Mouse (Mus musculus) limb, embryonic 14.5 days (tissue): Measurements from ENCODE around the gene Heatr5a. TPM values are rescaled to one million over a fixed set of nuclear protein-coding genes. Genes with fewer than 3 reads are reported as not detected.
A peak's percentile ranks its signal among the peaks of the same experiment; 100 is the strongest.

Experiments used
- ATAC-seq: fragments of 200-750 bp; cut with Nextera tagmentation; 2 replicates; pipeline ENCODE4 v1.8.0; 2017; ENCODE audit warnings: low read depth, moderate number of reproducible peaks, moderate TSS enrichment; ENCODE audit not compliant: low FRiP score
- DNase-seq: peaks from one replicate; pipeline ENCODE4 v3.0.0-alpha.2; 2015; ENCODE audit warnings: low spot score
- H3K27ac ChIP-seq: fragments of 300-500 bp; sonication (generic); replicated peaks from 2 replicates; pipeline ENCODE4 v1.5.1; 2014; ENCODE audit warnings: low read depth, mild to moderate bottlenecking, low read length, moderate library complexity, mixed read lengths
- H3K27me3 ChIP-seq: fragments of 300-500 bp; sonication (generic); 2 replicates; pipeline ENCODE4 v1.6.1; 2014; ENCODE audit warnings: low read length, mixed read lengths; ENCODE audit not compliant: control insufficient read depth, insufficient read depth
- H3K36me3 ChIP-seq: fragments of 300-500 bp; sonication (generic); 2 replicates; pipeline ENCODE4 v1.6.1; 2014; ENCODE audit warnings: mild to moderate bottlenecking, low read length, moderate library complexity, mixed read lengths; ENCODE audit not compliant: control insufficient read depth, insufficient read depth
- H3K4me1 ChIP-seq: fragments of 300-500 bp; sonication (generic); 2 replicates; pipeline ENCODE4 v1.6.1; 2014; ENCODE audit warnings: antibody characterized with exemption, low read length, mixed read lengths; ENCODE audit not compliant: control insufficient read depth, insufficient read depth
- H3K4me2 ChIP-seq: fragments of 300-500 bp; sonication (generic); replicated peaks from 2 replicates; pipeline ENCODE4 v1.6.1; 2014; ENCODE audit warnings: low read depth, mild to moderate bottlenecking, low read length, moderate library complexity; ENCODE audit not compliant: severe bottlenecking
- H3K4me3 ChIP-seq: fragments of 300-500 bp; sonication (generic); replicated peaks from 2 replicates; pipeline ENCODE4 v1.5.1; 2014; ENCODE audit warnings: low read length
- H3K9ac ChIP-seq: fragments of 300-500 bp; sonication (generic); 2 replicates; pipeline ENCODE4 v1.6.1; 2014; ENCODE audit warnings: mild to moderate bottlenecking, low read depth, low read length, moderate library complexity; ENCODE audit not compliant: severe bottlenecking
- H3K9me3 ChIP-seq: fragments of 300-500 bp; sonication (generic); 2 replicates; pipeline ENCODE4 v1.6.1; 2016; ENCODE audit warnings: low read length; ENCODE audit not compliant: control insufficient read depth
- POLR2A ChIP-seq: fragments of 200-500 bp; IDR thresholded peaks from 2 replicates; pipeline ENCODE4 v1.8.0; 2012; ENCODE audit warnings: inconsistent platforms, mild to moderate bottlenecking, moderate library complexity, borderline replicate concordance; ENCODE audit not compliant: insufficient read depth, insufficient read length; ENCODE audit errors: extremely low read depth
- WGBS: fragments of 180-500 bp; shearing (Covaris S2); extraction: QIAGEN DNeasy Blood & Tissue Kit; methylation state at CpG from one replicate; pipeline ENCODE4 v1.1.7; 2014; 5-methylcytosine and 5-hydroxymethylcytosine counted together
- polyA plus RNA-seq, 2 experiments: library from polyadenylated mRNA; depleted of rRNA in 1 of 2; stranded (reverse) in 1 of 2; unstranded in 1 of 2; fragments of >200 nt; fragmentation: Nextera tagmentation in 1 of 2; extraction: Ambion mirVana in 1 of 2; gene quantifications; 2 replicates each; pipeline versions ENCODE4 v1.2.1 to v1.2.3; 2012 to 2014

Heatr5a gene
- polyA plus RNA-seq, 2 experiments: 14.7 to 24.8 TPM

DNA sequence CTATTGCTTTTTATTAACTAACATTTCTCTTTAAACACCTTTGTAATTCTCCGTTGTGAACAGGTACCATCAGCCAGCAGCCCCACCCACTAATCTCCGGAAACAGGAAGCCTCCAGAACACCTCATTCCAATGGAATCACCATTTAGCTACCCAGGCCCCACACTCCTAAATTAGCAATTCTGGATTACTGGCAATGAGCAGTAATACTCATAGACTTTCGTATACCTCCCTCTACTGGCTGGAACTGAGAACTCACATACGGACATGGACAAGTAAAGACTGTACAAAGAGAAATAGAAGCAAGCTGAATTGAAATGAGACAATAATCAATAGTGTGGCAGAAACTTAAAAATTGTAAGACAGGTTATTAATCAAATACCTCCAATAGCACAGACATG lies 30.4 kb upstream of the Heatr5a start:
- no peak overlapping the region for H3K27ac ChIP-seq
- no peak overlapping the region for H3K4me3 ChIP-seq
- peaks cover 22% of the 10 kb centered on the region for H3K36me3 ChIP-seq
- 29% methylated on average over 4 of the region's 4 CpGs for WGBS
- no peak overlapping the region for H3K4me2 ChIP-seq
- H3K9me3 ChIP-seq: no peaks in the 10 kb centered on the region
- H3K4me1 ChIP-seq: peaks cover 6% of the 10 kb centered on the region
- DNase-seq (peak; percentile 78), ATAC-seq (peak; percentile 54; the same call in 1 of the 2 replicates)
- no peak for TF ChIP-seq POLR2A
- H3K27me3 ChIP-seq: no peaks in the 10 kb centered on the region
- no peak overlapping the region for H3K9ac ChIP-seq

DNA sequence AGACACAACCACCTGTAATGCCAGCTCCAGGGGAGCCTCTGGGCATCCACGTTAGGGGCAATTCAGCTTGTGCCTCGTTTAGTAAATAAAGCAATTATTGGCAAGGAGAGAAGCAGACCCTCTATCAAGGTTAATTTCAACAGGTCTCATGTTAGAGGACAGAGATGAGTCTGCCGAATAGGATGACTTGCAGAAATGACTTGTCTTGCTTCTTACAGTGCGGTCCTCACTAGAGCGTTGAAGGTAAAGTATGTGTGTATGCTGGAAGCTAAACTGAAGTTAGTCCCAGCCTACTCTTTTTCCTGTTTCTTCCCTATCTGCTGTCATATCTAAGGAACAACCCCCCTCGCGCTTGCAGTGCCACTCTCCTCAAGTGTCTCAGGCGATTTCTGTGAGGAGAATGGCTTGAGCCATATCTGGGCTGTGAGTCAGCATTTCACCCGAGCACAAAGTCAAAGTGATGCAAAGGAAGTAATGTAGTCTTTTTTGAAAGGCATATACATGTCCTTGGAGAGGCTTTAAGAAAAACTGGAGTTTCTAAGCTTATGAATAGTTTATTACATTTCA lies 27.3 kb upstream of the Heatr5a start:
- H3K27ac ChIP-seq: no peak overlapping the region
- no peak overlapping the region for H3K4me2 ChIP-seq
- ATAC-seq (no peak), DNase-seq (no peak)
- no peaks in the 10 kb centered on the region for H3K9me3 ChIP-seq
- H3K36me3 ChIP-seq: peaks cover 24% of the 10 kb centered on the region
- 87% methylated on average over 9 of the region's 9 CpGs for WGBS
- no peaks in the 10 kb centered on the region for H3K4me1 ChIP-seq
- no peak for TF ChIP-seq POLR2A
- H3K4me3 ChIP-seq: no peak overlapping the region
- H3K27me3 ChIP-seq: no peaks in the 10 kb centered on the region
- no peak overlapping the region for H3K9ac ChIP-seq

DNA sequence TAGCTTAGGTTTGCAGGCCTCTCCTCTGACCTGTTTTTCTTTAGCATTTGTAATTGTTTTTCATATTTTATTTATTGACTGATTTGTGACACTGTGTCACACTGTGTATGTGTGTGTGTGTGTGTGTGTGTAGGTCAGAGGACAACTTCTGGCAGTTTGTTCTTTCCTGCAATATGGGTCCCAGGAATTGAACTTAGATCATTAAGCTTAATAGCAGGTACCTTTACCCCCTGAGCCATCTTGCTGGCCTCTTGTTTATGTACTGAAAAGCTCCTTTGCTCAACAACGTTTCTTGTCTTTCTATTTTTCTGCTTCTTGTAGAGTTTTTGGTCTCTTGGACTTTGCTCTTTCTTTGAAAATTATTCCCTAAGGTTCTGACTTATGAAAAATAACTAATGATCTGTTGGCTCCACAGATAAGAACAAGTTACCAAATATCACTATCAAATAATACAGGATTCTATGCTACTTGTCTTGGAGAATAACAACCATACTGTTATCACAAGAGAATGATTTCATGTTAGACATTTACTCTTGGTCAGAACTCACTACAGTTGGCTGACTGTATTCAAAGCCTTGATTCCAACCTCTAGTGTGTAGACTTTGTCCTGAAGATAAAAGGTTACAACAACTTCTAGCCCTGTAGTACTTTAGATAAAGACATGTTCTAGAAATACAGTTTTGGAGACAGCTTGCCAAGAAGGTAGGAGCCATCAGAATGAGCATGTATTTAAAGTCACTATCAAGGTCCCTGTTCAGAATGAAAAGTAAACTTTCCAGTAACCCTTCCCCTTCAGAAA lies 24.8 kb upstream of the Heatr5a start:
- Histone ChIP-seq H3K9me3 (no peaks in the 10 kb centered on the region), H3K4me3 (no peak overlapping the region), H3K27ac (no peak overlapping the region), H3K36me3 (peaks cover 24% of the 10 kb centered on the region), H3K9ac (no peak overlapping the region), H3K27me3 (no peaks in the 10 kb centered on the region), H3K4me2 (no peak overlapping the region), H3K4me1 (no peaks in the 10 kb centered on the region)
- no peak for TF ChIP-seq POLR2A
- WGBS: 84% methylated on average over 1 of the region's 1 CpGs
- ATAC-seq: no peak
- DNase-seq: no peak

DNA sequence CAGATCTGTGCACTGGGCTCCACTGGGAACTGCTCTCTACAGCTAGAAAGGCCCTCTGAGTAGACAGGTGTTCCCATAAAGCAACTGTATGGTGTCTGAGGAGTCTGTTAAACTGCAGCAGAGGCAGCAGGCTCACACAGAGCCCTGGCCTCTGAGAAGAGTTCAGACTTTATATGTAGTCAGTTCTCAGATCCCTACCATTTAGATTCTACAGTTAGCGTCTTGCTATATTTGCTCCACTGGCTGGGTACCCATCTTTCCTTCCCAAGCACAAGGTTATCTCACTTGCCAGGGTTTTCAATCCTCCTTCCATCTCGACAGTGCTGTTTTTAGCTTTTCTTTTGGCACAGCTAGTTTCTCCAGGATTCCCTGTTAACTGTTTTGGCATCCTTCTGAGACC lies 19.5 kb upstream of the Heatr5a start:
- 51% methylated on average over 2 of the region's 2 CpGs for WGBS
- H3K9me3 ChIP-seq: no peaks in the 10 kb centered on the region
- ATAC-seq: no peak; the same call in 1 of the 2 replicates
- H3K9ac ChIP-seq: no peak overlapping the region
- no peaks in the 10 kb centered on the region for H3K4me1 ChIP-seq
- 0 out of 2 replicates have a peak, but pooled peaks cover 2% of the 10 kb centered on the region for H3K36me3 ChIP-seq
- H3K27ac ChIP-seq: no peak overlapping the region
- no peak overlapping the region for H3K4me3 ChIP-seq
- H3K27me3 ChIP-seq: no peaks in the 10 kb centered on the region
- TF ChIP-seq POLR2A: no peak
- H3K4me2 ChIP-seq: no peak overlapping the region
- DNase-seq: no peak

DNA sequence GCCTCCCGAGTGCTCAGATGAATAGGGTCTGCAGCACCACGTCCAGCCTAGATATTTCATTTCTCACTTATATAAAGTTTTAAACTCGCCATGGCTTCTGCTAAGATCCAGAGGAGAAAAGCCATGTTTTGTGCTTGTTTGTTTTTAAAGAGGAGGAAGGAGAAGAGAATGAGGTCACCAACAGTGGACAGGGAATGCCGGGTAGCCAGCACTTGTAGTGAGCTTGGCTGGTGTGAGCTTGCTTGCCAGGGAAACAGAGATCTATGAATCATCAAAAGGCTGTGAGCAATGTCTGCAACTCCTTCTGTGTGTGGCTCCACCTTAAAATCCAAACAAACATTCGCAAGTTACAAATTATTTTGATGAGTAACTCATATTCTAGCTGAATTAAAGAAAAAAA lies 17.4 kb upstream of the Heatr5a start:
- no peaks in the 10 kb centered on the region for H3K9me3 ChIP-seq
- no peaks in the 10 kb centered on the region for H3K36me3 ChIP-seq
- 86% methylated on average over 5 of the region's 5 CpGs for WGBS
- no peak for DNase-seq
- H3K9ac ChIP-seq: no peak overlapping the region
- no peak for TF ChIP-seq POLR2A
- no peak overlapping the region for H3K4me2 ChIP-seq
- H3K4me1 ChIP-seq: no peaks in the 10 kb centered on the region
- H3K27me3 ChIP-seq: no peaks in the 10 kb centered on the region
- ATAC-seq: no peak
- no peak overlapping the region for H3K27ac ChIP-seq
- H3K4me3 ChIP-seq: no peak overlapping the region

DNA sequence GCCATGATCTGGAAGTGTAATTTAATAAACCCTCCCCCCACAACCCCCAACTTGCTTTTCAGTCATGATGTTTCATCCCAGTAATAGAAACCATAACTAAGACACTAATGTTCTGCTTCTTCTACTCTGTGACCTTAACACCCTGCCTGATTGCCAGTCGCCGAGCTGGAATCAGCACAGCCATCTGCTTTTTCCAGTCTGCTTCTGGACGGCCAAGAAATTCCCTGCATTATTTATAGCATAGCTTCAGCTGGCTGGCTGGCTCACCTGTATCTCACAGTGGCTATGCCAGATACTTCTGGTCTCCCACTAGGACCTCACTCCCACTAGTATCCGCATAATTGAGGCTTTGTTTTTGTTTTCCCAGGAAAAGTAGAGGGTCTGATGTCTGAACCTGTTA lies 14.7 kb upstream of the Heatr5a start:
- no peak for ATAC-seq
- TF ChIP-seq POLR2A: no peak
- DNase-seq: no peak

More for the DNA sequence above, 14.7 kb upstream of the Heatr5a start:
- Histone ChIP-seq H3K36me3 (no peaks in the 10 kb centered on the region), H3K27me3 (no peaks in the 10 kb centered on the region), H3K4me3 (no peak overlapping the region), H3K9me3 (no peaks in the 10 kb centered on the region), H3K4me1 (no peaks in the 10 kb centered on the region), H3K9ac (no peak overlapping the region), H3K27ac (no peak overlapping the region), H3K4me2 (no peak overlapping the region)
- 50% methylated on average over 4 of the region's 4 CpGs for WGBS
